Mouse (Mus musculus): Measurements from ENCODE around the gene Ezh1.

Ezh1 gene

DNA sequence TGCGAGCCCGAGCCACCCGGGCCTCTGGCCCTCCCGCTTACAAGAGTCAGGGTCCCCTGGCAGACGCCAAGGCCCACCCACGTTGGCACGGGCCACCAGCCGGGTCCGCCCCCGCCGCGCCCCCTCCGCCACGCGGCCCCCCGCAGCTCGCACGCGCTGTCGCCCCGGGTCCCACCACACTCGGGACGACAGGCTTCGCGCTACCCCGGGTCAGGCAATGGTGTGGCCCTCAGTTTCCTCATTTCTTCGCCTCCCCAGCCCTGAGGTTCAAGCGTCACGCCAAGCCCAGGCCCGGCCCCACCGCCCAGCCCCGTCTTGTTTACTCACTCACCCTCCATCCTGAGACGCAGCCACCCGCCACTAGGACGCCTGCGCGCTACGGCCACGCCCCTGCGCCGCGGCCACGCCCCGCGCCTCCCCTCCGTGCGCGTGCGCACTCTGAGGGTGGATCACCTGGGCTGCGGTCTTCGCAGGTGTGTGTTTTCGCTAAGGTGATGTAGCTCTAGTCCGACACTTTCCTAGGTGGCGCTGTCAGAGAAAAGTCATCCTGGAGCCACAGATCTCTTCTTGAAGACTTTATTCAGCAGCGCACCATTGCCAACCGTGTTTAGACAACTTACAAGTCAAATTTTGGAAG, at the start of gene Ezh1:
Gene Ezh1, minus strand, starts transcription at position 399 of the 637 bp plus-strand sequence.
- H3K36me3 ChIP-seq (ENCODE audit: control insufficient read depth, insufficient read depth, low read length, poor library complexity, severe bottlenecking), result no peaks in the 10 kb centered on the region
- peak; percentile 93 for DNase-seq (ENCODE audit: low read depth, low spot score)

DNA sequence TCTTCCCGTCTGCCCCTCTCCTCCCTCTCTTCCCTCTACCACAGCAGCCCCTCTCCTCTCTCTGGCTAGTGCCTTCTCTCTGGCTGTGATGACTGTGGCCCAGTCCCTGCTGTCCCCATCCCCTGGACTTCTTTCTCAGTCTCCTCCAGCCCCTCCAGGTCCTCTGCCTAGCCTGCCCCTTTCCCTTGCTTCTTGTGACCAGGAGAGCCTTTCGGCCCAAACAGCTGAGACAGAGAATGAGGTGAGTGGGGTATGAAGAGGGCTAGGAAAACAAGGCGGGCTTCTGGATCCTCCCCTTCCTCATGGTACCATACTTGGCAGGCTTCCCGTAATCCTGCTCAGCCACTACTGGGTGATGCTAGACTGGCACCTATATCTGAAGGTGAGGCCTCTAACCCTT, 49.0 kb upstream of the Ezh1 start:
- no peak for DNase-seq (ENCODE audit: low read depth, low spot score)
- no peaks in the 10 kb centered on the region for H3K27me3 ChIP-seq (ENCODE audit: control insufficient read depth, insufficient read depth, low read length, poor library complexity, severe bottlenecking)
- no peaks in the 10 kb centered on the region for H3K36me3 ChIP-seq (ENCODE audit: control insufficient read depth, insufficient read depth, low read length, poor library complexity, severe bottlenecking)

More for the DNA sequence above, at the start of gene Ezh1:
- H3K27me3 ChIP-seq (ENCODE audit: control insufficient read depth, insufficient read depth, low read length, poor library complexity, severe bottlenecking), result no peaks in the 10 kb centered on the region

DNA sequence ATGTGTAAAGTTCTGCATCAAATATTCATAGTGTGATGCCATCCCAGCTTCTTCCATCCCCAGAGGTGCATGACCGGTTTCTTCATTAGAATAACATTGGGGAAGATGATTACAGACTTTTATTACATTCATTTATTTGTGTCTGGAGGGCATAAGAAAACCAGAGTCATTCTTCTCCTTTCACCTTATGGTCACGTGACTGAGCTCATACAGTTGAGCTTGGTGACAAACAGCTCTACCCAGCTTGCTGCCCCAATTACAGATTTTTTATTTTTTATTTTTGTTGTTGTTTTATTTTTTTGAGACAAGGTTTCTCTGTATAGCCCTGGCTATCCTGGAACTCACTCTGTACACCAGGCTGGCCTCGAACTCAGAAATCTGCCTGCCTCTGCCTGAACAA, 46.2 kb upstream of the Ezh1 start:
- no peak for DNase-seq (ENCODE audit: low read depth, low spot score)
- Histone ChIP-seq H3K36me3 (ENCODE audit: control insufficient read depth, insufficient read depth, low read length, poor library complexity, severe bottlenecking) (no peaks in the 10 kb centered on the region), H3K27me3 (ENCODE audit: control insufficient read depth, insufficient read depth, low read length, poor library complexity, severe bottlenecking) (no peaks in the 10 kb centered on the region)

DNA sequence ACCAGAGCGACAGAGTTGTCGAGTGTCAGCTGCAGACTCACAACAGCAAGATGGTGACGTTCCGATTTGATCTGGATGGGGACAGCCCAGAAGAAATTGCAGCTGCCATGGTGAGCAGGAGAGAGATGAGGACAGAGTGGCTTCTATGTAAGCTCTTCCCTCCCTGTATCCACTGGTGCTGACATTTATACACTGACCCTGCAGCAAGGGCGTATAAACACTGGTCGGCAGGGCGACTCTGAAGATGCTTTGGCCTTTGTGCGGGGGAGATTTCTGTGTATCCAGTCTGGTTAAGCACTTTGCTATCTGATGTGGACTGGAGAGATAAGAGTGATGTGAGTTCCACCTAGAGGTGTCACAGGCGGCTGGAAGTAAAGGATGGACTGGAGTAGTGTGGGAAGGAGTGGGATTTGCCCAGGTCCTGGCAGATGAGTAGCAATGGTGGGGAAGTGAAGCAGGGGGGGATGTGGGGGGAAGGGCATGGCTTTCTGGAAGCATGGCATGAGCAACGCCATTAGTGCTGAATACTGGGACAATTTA, 43.4 kb upstream of the Ezh1 start:
- H3K36me3 ChIP-seq (ENCODE audit: control insufficient read depth, insufficient read depth, low read length, poor library complexity, severe bottlenecking), result no peaks in the 10 kb centered on the region
- DNase-seq (ENCODE audit: low read depth, low spot score), result no peak
- H3K27me3 ChIP-seq (ENCODE audit: control insufficient read depth, insufficient read depth, low read length, poor library complexity, severe bottlenecking), result peaks cover 2% of the 10 kb centered on the region

DNA sequence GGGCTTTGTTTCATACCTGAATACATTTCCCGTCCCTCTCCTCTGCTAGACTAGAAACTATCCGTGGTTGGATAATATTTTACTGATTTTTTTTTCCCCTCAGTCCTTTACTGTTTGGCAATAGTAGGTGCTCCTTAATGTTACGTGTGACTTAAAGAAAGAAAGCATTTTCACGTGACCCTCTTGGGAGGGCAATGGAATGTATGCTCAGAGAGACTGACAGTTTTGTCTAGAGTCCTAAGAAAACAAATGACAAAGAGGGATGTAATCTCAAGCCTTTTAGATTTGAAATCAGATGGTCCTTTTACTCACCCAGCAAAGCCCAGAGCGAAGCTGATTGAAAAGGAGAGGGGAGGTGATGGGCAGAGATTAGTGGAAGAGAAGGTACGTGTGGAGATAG, 39.6 kb upstream of the Ezh1 start:
- no peak for DNase-seq (ENCODE audit: low read depth, low spot score)
- peaks cover 2% of the 10 kb centered on the region for H3K27me3 ChIP-seq (ENCODE audit: control insufficient read depth, insufficient read depth, low read length, poor library complexity, severe bottlenecking)
- no peaks in the 10 kb centered on the region for H3K36me3 ChIP-seq (ENCODE audit: control insufficient read depth, insufficient read depth, low read length, poor library complexity, severe bottlenecking)

DNA sequence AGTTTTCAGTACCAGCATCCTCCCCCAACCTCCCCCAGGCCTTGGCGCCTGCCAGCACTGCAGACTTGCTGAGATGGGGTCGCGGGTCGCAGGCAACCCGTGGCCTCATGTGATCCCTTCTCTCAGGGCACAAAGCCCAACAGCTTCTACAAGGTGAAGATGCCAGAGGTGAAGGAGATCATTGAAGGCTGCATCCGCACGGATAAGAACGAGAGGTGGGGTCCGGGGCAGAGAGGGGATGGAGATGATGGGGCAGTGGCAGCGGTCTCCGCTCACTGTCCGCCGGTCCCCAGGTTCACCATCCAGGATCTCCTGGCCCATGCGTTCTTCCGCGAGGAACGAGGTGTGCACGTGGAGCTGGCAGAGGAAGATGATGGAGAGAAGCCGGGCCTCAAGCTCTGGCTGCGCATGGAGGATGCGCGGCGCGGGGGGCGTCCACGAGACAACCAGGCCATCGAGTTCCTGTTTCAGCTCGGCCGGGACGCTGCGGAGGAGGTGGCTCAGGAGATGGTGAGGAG, 38.8 kb upstream of the Ezh1 start:
- peaks cover 3% of the 10 kb centered on the region for H3K27me3 ChIP-seq (ENCODE audit: control insufficient read depth, insufficient read depth, low read length, poor library complexity, severe bottlenecking)
- peak; percentile 38 for DNase-seq (ENCODE audit: low read depth, low spot score)
- no peaks in the 10 kb centered on the region for H3K36me3 ChIP-seq (ENCODE audit: control insufficient read depth, insufficient read depth, low read length, poor library complexity, severe bottlenecking)

DNA sequence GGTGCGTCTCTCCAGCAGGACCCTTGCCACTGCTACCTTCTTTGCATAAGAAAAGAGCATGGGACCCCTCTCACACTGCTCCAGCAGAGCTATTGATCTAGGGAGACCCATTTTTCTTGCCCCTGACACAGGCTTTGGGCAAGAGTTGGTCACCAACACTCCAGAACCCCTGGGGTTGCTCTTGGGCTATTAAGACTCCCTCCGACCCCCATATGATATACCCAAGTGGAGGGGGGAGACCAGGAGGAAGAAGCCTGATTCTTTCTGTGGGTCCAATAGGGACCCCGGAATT, 37.7 kb upstream of the Ezh1 start:
- DNase-seq (ENCODE audit: low read depth, low spot score), result no peak
- peaks cover 3% of the 10 kb centered on the region for H3K27me3 ChIP-seq (ENCODE audit: control insufficient read depth, insufficient read depth, low read length, poor library complexity, severe bottlenecking)
- H3K36me3 ChIP-seq (ENCODE audit: control insufficient read depth, insufficient read depth, low read length, poor library complexity, severe bottlenecking), result peaks cover 5% of the 10 kb centered on the region

DNA sequence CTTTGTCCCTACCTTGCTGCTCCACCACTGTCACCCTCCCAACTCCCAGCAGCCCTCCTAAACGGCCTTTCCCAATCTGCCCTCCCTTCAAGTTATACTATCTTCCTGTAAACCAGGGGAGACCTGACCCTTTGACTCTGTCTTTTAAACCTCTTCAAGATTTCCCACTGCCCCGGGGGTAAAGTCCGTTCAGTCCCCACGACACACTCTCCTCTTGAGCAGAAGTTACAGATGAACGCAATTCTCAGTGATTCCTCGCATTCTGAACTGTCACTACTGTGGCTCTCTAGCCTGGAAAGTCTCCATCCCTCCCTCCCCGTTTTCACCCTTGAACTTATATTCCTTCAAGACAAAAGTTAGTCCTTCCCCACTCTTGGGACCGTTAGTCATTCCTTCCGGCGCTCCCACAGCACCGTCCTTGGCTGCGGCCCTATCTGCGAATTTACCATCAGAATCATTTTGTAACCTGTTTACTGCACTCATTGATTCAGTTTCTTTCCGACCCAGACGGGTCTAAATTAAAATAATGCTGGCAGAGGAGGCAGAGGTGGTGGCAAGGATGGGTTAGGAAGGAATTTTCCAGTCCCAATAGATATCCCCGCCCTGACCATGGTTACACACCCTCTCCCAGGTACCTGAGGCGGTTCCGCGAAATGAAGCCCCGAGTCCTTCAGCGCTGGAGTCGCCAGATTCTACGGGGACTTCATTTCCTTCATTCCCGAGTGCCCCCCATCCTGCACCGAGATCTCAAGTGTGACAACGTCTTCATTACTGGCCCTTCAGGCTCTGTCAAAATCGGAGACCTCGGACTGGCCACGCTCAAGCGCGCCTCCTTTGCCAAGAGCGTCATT, 37.1 kb upstream of the Ezh1 start:
- Histone ChIP-seq H3K36me3 (ENCODE audit: control insufficient read depth, insufficient read depth, low read length, poor library complexity, severe bottlenecking) (peaks cover 7% of the 10 kb centered on the region), H3K27me3 (ENCODE audit: control insufficient read depth, insufficient read depth, low read length, poor library complexity, severe bottlenecking) (peaks cover 3% of the 10 kb centered on the region)
- DNase-seq (ENCODE audit: low read depth, low spot score), result no peak

DNA sequence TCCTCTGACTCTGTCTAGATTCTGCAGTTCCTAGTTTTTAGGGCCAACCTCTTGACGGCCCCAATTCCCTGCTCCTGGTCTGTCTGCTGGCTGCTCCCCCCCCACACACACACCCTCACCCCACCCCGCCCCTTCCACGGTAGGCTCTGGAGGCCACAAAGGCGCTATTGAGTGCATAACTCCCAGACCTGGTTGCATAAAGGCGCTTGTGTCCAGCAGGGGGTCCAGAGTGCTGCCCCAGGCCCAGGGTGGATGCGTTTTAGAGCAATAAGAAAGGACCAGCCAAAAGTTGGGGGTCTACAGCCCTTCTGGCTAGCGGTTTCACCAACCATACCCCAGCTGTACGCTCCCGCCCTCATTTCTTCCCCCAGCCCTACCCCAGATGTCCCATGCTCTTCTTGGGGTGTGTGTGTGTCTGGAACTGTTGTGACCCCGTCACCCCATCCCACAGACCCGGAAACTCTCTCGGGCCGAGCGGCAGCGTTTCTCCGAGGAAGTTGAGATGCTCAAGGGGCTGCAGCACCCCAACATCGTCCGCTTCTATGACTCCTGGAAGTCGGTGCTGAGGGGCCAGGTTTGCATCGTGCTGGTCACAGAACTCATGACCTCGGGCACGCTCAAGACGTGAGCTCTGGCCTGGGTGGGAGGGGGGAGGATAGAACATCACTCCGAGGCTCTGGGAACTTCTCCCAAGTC, 36.2 kb upstream of the Ezh1 start:
- no peak for DNase-seq (ENCODE audit: low read depth, low spot score)
- Histone ChIP-seq H3K36me3 (ENCODE audit: control insufficient read depth, insufficient read depth, low read length, poor library complexity, severe bottlenecking) (peaks cover 7% of the 10 kb centered on the region), H3K27me3 (ENCODE audit: control insufficient read depth, insufficient read depth, low read length, poor library complexity, severe bottlenecking) (peaks cover 3% of the 10 kb centered on the region)

DNA sequence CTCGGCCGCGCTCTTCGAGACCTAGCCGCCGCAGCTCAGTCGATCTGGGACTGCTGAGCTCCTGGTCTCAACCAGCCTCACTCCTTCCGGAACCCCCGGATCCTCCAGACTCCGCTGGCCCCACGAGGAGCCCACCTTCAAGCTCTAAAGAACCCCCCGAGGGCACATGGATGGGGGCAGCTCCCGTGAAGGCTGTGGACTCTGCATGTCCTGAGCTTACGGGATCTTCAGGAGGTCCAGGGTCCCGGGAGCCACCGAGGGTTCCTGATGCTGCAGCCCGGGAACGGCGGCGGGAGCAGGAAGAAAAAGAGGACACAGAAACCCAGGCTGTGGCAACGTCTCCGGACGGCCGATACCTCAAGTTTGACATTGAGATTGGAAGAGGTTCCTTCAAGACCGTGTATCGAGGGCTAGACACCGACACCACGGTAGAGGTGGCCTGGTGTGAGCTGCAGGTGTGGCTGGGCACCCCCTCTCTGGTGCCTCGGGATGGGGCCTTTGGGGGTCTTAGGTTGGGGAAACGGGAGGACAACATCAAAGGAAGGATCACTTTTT, 34.6 kb upstream of the Ezh1 start:
- DNase-seq (ENCODE audit: low read depth, low spot score), result no peak
- Histone ChIP-seq H3K27me3 (ENCODE audit: control insufficient read depth, insufficient read depth, low read length, poor library complexity, severe bottlenecking) (peaks cover 1% of the 10 kb centered on the region; the same call in 1 of the 2 replicates), H3K36me3 (ENCODE audit: control insufficient read depth, insufficient read depth, low read length, poor library complexity, severe bottlenecking) (peaks cover 7% of the 10 kb centered on the region)

DNA sequence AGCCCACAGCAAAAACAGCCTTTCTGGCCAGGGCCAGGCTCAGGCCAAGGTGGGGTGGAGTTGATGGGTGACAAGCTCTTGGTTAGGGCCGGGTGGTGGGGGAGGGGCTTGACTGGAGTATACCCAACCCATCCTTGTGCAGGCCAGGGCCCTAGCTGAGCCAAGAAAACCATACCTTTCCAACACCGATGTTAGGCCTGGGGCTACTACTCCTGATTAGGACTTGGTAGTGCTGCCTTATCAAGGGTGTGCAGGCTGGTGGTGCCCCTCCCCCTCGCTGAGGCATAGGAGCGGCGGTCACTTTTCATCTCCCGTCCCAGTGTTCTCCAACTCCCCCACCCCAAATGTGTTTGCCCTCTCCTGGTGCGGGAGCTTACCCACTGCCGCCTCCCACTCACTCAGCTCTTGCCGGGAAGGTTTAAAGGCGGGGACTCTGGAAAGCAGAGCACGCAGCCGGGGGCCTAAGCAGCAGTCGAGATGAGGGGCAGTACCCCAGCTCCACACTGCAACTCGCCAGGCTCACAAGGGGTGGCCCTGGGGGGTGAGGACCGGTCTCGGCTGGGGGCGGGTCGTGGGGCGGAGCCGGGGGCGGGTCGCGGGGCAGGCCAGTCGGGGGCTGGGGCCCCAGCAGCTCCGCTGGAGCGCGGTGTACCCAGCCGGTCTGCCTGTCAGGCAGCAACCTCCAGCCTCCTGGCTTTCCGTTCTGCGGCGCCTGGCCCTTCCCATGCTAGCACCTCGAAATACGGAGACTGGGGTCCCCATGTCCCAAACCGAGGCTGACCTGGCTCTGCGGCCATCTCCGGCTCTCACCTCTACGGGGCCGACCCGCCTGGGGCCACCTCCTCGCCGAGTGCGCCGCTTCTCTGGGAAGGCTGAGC, 33.9 kb upstream of the Ezh1 start, which contains the start of gene Wnk4:
Gene Wnk4, plus strand, starts transcription at position 620 of the 878 bp plus-strand sequence.
- DNase-seq (ENCODE audit: low read depth, low spot score), result peak; percentile 19
- peaks cover 1% of the 10 kb centered on the region; the same call in 1 of the 2 replicates for H3K27me3 ChIP-seq (ENCODE audit: control insufficient read depth, insufficient read depth, low read length, poor library complexity, severe bottlenecking)
- H3K36me3 ChIP-seq (ENCODE audit: control insufficient read depth, insufficient read depth, low read length, poor library complexity, severe bottlenecking), result peaks cover 7% of the 10 kb centered on the region

DNA sequence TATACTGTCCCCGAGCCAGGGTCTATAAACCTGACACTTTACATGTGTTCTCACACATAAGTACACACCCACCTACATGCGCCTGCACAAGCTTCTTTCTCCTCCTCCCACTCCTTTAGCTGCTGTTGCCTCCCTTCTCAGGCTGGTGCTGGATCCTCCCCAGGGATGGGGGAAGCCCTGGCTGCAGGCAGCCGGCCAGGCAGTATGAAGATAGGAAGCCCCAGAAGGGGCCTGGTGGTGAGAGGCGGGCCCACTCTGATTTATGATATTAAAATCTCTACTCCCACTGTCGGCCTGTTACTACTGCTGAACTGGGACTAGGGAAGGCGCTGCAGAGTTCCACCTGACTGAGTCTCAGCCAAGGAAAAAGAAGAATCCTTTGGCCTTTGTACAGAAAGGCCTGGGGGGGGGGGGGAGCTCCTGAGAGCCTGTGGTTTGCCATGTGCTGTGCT, 33.0 kb upstream of the Ezh1 start:
- H3K27me3 ChIP-seq (ENCODE audit: control insufficient read depth, insufficient read depth, low read length, poor library complexity, severe bottlenecking), result peaks cover 1% of the 10 kb centered on the region; the same call in 1 of the 2 replicates
- peaks cover 7% of the 10 kb centered on the region for H3K36me3 ChIP-seq (ENCODE audit: control insufficient read depth, insufficient read depth, low read length, poor library complexity, severe bottlenecking)
- DNase-seq (ENCODE audit: low read depth, low spot score), result no peak

DNA sequence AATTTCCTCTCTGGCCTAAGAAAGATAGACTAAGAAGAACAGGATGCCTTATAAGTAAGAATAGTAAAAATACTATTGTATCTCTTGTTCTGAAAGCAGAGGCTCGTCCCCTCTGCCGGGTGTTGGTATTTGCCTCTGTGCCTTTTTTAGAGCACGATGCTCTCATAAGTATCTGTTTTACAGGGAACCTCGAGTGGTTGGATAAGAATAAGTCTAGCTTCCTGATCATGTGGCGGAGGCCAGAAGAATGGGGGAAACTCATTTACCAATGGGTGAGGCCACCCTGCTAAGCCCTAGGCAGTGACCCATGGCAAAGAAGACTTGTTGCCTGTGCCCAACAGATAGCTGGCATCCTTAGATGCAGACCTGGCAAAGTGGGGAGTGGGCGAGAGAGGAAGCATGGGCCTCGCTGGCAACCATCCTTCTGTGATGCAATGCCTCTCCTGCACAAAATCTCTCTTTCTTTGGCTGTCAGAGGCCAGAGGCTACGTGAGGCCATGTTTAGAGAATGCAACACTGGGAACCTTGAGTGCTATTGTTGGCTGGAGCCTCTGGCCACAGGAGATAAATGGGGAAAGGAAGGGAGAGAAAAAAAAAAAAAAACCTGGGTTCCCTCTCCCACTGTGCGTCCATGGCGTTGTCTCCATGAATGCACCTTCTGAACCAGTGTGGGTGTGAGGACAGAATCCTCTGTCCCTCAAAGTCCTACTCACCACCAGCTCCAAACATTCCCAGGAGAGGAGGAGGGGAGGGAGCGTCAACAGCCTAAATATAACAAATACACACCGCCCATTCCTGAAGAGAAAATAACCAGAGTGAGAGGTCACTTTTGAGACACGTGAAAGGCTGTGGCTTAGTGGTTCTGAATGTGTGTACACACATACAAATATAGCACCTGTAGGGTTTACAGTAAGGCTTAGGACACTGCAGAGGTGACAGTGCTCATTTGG, 29.8 kb upstream of the Ezh1 start:
- DNase-seq (ENCODE audit: low read depth, low spot score), result no peak
- Histone ChIP-seq H3K36me3 (ENCODE audit: control insufficient read depth, insufficient read depth, low read length, poor library complexity, severe bottlenecking) (peaks cover 7% of the 10 kb centered on the region), H3K27me3 (ENCODE audit: control insufficient read depth, insufficient read depth, low read length, poor library complexity, severe bottlenecking) (peaks cover 1% of the 10 kb centered on the region; the same call in 1 of the 2 replicates)

Measured in splenic B cell, adult 2 months (primary cell).